ENCODE assay signal across 8 mouse cellular contexts in the genomic region with DNA sequence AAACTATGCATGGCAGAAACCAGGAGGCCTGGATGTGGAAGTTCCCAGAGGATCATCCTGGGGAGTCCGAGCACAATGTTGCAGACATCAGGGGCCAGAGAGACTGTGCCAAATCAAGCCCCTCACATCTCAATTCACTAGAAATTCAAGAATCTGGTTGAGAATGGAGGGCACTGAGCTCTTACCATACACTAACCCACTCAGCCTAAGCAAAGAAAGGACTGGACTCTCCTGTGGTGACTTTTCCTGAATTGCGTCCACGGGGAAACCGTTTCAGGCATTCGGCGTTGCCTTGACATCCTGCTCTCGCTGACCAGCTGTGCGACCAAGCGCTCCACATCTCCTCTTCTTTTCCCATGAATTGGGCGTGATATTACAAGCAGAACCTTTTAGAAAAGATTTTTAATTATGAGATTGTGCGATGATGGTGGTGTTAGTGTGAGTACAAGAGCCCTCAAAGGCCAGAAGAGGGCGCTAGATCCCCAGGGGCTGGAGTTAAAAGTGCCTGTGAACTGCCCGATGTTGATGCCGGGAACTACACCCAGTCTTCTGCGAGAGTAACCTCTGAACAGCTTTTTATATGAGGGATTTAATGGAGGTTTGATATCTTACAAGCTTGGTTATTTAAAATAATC. TPM values are rescaled to one million over a fixed set of nuclear protein-coding genes. Genes with fewer than 3 reads are reported as not detected.
DNase-seq lines count a peak whose midpoint lies in the region; ATAC-seq lines count a peak whose summit lies in the region.

No protein-coding gene starts in this region.

- H3K27ac ChIP-seq in embryonic facial prominence, embryonic 15.5 days (replicated peaks) = no peak overlapping the region
- H3K27ac ChIP-seq in liver, embryonic 16.5 days (ENCODE audit: low read length) = no peak overlapping the region
- H3K27ac ChIP-seq in neural tube, embryonic 15.5 days (replicated peaks) = no peak overlapping the region

- no peak for ATAC-seq in embryonic facial prominence, embryonic 15.5 days (ENCODE audit: insufficient number of reproducible peaks, low FRiP score, low TSS enrichment, low read depth)
- ATAC-seq in liver, embryonic 16.5 days (ENCODE audit: low read depth) = no peak
- peak; percentile 71 for ATAC-seq in neural tube, embryonic 15.5 days (ENCODE audit: low FRiP score)

- H3K9ac ChIP-seq in embryonic facial prominence, embryonic 15.5 days = no peak overlapping the region
- no peak overlapping the region for H3K9ac ChIP-seq in liver, embryonic 16.5 days (ENCODE audit: low read depth, low read length)
- no peak overlapping the region for H3K9ac ChIP-seq in neural tube, embryonic 15.5 days (replicated peaks)

- WGBS in embryonic facial prominence, embryonic 15.5 days = 38% methylated on average over 15 of the region's 15 CpGs
- WGBS in liver, embryonic 16.5 days (ENCODE audit: insufficient replicate concordance) = 33% methylated on average over 15 of the region's 15 CpGs
- 32% methylated on average over 15 of the region's 15 CpGs for WGBS in neural tube, embryonic 15.5 days

- peaks cover 7% of the 10 kb centered on the region; the same call in 1 of the 2 replicates for H3K4me1 ChIP-seq in embryonic facial prominence, embryonic 15.5 days
- no peaks in the 10 kb centered on the region for H3K4me1 ChIP-seq in liver, embryonic 16.5 days (ENCODE audit: control insufficient read depth, low read depth, low read length)
- H3K4me1 ChIP-seq in neural tube, embryonic 15.5 days = peaks cover 7% of the 10 kb centered on the region

- H3K36me3 ChIP-seq in embryonic facial prominence, embryonic 15.5 days = no peaks in the 10 kb centered on the region
- no peaks in the 10 kb centered on the region for H3K36me3 ChIP-seq in liver, embryonic 16.5 days (ENCODE audit: control insufficient read depth, insufficient read depth)
- H3K36me3 ChIP-seq in neural tube, embryonic 15.5 days = no peaks in the 10 kb centered on the region

- peak; percentile 35 for DNase-seq in right cerebral cortex, adult 18-20 months
- DNase-seq in right cerebral cortex, postnatal 25 days = no peak
- DNase-seq in brain, adult 2 months (ENCODE audit: low read depth, low spot score) = peak; percentile 90
- peak; percentile 62 for DNase-seq in hindlimb bud, embryonic 11.5 days (ENCODE audit: extremely low spot score, low read depth, low spot score)
- no peak for DNase-seq in frontal cortex, postnatal 14 days (ENCODE audit: low spot score in 2 of 2)

- H3K9me3 ChIP-seq in embryonic facial prominence, embryonic 15.5 days (replicated peaks) = no peaks in the 10 kb centered on the region
- H3K9me3 ChIP-seq in liver, embryonic 16.5 days (replicated peaks; ENCODE audit: control insufficient read depth, low read length) = no peaks in the 10 kb centered on the region
- H3K9me3 ChIP-seq in neural tube, embryonic 15.5 days (replicated peaks) = no peaks in the 10 kb centered on the region

- H3K4me2 ChIP-seq in embryonic facial prominence, embryonic 15.5 days (replicated peaks) = peak overlapping the region; percentile 46
- peak overlapping the region; percentile 26 for H3K4me2 ChIP-seq in liver, embryonic 16.5 days (ENCODE audit: low read depth, low read length)
- H3K4me2 ChIP-seq in neural tube, embryonic 15.5 days = peak overlapping the region; percentile 53

- H3K4me3 ChIP-seq in embryonic facial prominence, embryonic 15.5 days (replicated peaks) = peak overlapping the region; percentile 25
- H3K4me3 ChIP-seq in liver, embryonic 16.5 days (ENCODE audit: low read depth, low read length) = no peak overlapping the region
- peak overlapping the region; percentile 19 for H3K4me3 ChIP-seq in neural tube, embryonic 15.5 days (replicated peaks)

- H3K27me3 ChIP-seq in embryonic facial prominence, embryonic 15.5 days = 0 out of 2 replicates have a peak, but pooled peaks cover 5% of the 10 kb centered on the region
- no peaks in the 10 kb centered on the region; the same call in 1 of the 2 replicates for H3K27me3 ChIP-seq in liver, embryonic 16.5 days (ENCODE audit: control insufficient read depth, insufficient read depth, low read depth, low read length)
- peaks cover 4% of the 10 kb centered on the region; the same call in 1 of the 2 replicates for H3K27me3 ChIP-seq in neural tube, embryonic 15.5 days (replicated peaks)

RNA-seq across cellular contexts. Expression of gene Sypl, which starts 43.0 kb away (rescaled TPM):
- polyA plus RNA-seq in embryonic facial prominence, embryonic 15.5 days (2015; fragmentation: Nextera tagmentation; extraction: Ambion mirVana) = 103 and 106 TPM in 2 replicates
- 39.0 and 42.3 TPM in 2 replicates for polyA plus RNA-seq in liver, embryonic 16.5 days (2015; fragmentation: Nextera tagmentation; extraction: Ambion mirVana)
- 39.2 and 57.1 TPM in 2 replicates for polyA plus RNA-seq in neural tube, embryonic 15.5 days (2015; fragmentation: Nextera tagmentation; extraction: Ambion mirVana)

Comparison
In these comparisons a context has a peak if more than half of its experiments do, and no peak if none do; other contexts are left out.
1. DNase-seq: peak in right cerebral cortex, adult 18-20 months (single experiment), brain, adult 2 months (single experiment) and hindlimb bud, embryonic 11.5 days (single experiment); none in right cerebral cortex, postnatal 25 days (single experiment) and frontal cortex, postnatal 14 days (0 of 2).
2. Peak in every context shown above with its lines, with median percentiles within 50 percentile points of each other: H3K4me2 ChIP-seq.